Mouse (Mus musculus) left cerebral cortex, adult 18-20 months (tissue): ENCODE data around the gene Ablim1. TPM values are rescaled to one million over a fixed set of nuclear protein-coding genes. Genes with fewer than 3 reads are reported as not detected.
A peak's percentile ranks its signal among the peaks of the same experiment; 100 is the strongest.

Experiments
- DNase-seq, 2 experiments: peaks; one replicate each; pipeline ENCODE4 v3.0.0; 2021 to 2022; ENCODE audit warnings: low spot score in 2 of 2, mixed read lengths in 1 of 2
- total RNA-seq, 2 experiments: library from RNA; stranded (reverse); gene quantifications; 2 replicates each; pipeline ENCODE4 v1.2.3; 2021

Ablim1 gene
- total RNA-seq, 2 experiments from 2014 or later: 115 to 119 TPM

DNA sequence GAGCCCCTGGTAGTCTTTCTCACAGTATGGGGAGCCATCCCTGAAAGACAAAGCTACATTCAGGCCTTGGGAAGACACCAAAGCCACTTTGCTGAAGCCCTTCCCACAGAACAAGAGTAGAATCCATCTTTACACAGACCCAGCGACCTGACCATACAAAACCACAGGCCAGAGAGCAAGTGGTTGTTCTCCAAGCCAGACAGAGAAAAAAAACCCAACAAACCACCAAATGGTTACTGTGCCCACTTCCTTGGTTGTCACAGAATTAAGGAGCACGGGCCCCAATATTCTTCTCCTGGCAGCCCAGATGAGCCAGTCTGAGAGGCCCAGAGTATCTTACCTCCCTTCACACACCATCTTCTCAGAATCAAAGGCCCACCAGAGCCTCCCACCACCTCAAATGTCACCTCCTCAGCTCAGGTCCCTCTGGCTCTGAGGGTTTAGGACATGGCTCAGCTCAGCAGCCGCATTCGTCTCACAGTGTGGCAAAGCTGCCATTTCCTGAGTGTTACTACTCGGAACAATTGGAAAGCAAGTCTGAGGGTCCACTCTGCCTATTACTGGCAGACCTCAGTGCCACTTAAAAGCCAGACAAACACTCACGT lies 181.7 kb downstream of the Ablim1 start:
- DNase-seq: no peak

DNA sequence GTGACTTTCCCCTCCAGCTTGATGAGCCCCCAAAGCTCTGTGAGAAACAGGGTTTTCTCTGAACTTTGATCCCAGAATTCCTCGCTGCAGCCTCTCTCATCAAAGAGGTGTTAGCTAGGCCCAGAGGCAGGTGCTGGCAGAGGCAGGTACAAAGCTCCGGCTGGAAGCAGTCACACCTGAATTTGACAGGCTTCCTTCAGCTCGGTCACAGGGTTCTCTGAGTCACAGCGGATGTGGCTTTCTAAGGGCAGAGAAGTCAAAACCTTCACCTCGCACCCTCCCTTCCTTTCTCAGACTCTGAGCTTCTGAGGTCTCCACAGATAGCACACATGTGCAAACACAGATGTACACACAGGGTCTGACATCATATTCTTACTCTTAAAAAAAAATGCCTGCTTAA lies 182.4 kb downstream of the Ablim1 start:
- DNase-seq: no peak

DNA sequence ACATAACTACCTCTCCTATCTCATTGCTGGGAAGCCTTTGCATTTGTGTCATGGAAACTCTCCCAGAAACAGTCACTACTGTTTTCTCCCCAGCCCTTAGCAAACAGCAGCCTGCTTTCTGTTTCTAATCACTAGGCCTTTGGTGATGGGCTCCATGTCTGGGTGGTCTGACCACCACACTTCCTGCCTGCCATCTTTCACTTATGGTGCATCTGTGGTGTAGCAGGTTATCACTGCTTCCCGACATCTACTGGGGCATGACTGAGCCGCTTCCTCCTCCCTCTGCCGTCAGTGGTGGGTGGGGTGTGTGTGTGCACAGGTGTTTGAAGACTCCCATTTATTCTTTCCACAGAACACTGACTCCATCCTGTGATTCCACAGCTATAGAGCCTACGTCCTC lies 183.4 kb downstream of the Ablim1 start:
- DNase-seq: no peak

DNA sequence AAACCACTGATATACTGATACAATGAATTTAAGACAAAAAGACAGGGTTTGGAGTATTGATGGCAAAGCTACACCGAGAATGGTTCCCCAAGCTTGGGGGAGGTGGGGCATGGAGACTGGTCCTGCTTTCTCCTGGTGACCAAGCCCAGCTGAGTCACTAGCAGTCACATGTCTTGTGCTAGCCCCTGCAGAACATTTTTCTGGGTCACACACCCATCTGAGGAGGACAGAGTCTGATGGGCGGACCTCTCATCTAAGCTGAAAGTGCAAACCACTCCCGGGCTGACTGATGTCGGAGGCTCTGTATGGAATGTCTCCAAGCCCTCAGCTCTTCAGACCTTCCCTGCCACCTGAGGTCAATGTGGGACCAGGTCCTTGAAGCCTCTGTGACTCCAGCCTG lies 184.1 kb downstream of the Ablim1 start:
- DNase-seq: peak; percentile 24 to 36

DNA sequence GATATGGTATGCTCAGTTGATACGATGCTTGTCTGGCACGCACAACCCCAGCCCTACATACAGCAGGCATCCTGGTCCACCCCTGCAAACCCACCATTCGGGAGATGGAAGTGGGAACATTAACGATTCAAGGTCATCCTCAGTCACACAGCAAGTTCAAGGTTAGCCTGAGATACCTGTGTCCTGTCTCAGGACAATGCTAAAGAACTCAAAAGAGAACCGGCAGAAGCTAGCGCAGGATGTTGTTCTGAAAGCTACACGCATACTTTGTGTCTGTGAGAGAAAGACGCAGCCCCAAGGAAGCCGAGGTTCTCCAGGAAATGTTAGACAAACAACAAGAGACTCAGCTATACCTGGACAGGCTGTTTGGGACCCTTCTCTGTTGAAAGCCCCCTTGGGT lies 185.0 kb downstream of the Ablim1 start:
- no peak for DNase-seq

DNA sequence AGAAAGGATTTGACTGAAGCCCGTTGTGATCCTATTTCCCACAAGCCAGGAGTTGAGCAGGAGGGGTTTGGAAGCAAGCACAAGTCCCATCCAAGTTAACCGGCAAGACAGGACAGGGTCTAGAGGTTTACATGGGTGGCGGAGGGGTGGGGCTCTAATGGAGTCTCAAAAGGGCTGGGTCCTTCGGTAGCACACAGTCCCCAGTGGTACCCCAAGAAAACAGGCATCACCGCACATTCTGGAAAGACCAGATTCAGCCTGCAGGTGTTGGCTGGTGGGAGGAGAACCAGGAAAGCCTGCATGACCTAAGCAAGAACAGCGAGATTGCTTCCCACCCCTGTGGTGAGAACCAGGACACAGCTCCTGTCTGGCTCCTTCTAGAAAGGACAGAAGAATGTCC lies 186.7 kb downstream of the Ablim1 start:
- DNase-seq: no peak

DNA sequence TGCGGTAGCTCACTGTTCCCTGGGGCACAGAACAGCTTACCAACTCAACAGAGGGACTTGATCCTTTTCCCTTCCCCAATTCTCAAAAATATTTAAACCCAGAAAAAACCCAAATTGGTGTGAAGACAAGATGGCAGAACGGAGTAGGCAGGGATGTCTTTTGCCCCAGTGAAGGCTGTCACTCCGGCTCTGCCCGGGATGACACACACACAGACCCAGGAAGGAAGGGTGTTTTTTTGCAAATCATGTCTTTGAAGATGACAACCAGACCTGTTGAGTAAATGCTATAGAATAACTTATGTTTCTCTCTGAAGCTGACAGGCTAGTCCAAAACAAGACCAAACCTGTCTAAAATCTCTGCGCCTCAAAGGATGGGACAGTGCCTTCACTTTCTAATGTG lies 187.2 kb downstream of the Ablim1 start:
- DNase-seq: no peak

DNA sequence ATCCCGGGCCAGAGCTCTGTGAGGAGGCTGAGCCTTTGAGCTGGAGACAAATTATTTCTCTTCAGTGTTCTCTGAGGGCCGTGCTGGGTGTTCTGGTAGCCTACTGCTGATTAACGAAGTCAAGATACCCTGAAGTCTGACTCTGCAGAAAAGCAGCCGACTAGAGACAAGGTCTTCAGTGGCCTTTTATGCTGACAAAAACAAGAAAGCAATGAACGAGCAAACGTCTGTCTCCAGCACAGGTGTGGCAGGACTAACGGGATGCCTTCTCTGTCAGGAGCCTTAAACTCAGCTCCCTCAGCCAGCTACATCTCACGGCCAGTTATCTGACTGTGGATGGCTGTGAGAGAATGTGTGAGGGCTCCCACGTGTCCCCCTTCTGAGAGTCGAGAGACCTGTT lies 187.8 kb downstream of the Ablim1 start:
- no peak for DNase-seq

DNA sequence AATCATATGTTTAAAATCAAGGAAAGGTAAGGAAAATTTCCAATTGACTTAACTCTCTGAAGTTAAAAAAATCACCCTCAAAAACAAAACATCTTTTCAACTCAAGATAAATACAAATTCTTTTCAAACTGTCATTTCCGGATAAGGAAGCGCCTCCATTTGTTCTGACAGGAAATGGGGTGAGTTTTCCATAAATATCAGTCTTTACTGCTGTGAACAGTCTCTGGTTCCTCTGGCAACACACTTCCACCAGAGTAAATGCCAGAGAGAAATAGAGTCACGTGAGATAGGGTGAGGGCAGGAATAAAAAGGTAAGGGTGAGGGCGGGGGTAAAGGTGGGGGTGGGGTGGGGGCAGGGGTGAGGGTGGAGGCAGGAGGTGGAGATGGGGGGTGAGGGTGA lies 189.8 kb downstream of the Ablim1 start:
- DNase-seq: no peak

DNA sequence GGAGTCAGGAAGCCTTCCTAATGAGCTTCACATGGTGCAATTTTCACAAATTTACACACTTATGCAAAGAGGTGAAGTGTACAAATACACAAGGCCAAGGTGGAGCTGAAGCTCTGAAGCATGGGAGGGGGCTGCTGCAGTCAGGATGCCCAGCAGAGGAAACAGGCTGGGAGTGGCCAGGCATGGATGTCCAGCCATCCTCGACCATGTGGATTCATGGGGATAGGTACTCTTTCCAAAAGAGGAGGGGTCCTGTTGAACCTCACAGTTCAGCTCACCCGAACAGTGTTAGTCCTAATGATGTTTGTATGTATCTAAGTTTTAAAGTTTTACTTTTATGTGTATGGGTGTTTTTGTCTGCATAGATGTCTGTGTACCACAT lies 190.6 kb downstream of the Ablim1 start:
- no peak for DNase-seq

DNA sequence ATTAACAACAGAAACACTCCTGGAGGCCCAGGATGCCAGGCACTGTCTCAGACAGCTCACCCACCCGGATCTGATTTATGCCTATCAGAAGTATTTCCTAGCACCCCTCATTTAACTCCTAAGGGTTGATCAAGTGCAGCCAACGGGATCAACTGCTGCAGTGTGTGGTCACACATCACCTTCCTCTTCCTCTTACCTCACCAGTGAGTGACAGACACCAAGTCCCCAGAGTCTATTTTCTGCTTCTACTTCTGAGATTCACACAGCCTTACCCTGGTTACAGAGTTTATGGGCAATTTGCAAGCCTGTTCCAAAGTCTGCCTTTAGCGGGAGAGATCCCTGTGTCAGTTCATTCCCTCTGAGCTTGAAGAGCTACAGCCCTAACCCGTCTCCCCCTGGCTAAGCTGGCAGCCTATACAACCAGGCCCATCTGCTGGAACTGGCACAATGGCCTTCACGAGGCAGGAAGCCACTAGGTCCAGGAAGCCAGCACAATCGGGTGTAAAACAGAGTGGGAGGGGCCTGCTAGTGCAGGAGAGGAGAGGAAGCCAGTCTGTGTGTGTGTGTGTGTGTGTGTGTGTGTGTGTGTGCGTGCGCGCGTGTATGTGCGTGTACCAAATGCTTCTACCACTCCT lies 191.1 kb downstream of the Ablim1 start:
- DNase-seq: no peak

DNA sequence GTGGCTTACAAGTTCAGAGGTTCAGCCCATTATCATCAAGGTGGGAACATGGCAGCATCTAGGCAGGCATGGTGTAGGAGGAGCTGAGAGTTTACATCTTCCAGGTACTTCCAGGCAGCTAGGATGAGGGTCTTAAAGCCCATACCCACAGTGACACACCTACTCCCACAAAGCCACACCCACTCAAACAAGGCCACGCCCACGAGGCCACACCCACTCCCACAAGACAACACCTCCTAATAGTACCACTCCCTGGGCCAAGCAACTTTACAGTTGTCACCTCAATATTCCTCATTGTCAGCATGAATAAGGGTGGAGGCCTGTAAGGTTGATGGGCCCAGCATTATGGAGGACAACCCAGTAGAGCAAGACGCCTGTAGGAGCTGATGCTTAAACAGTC lies 192.5 kb downstream of the Ablim1 start:
- DNase-seq: no peak

DNA sequence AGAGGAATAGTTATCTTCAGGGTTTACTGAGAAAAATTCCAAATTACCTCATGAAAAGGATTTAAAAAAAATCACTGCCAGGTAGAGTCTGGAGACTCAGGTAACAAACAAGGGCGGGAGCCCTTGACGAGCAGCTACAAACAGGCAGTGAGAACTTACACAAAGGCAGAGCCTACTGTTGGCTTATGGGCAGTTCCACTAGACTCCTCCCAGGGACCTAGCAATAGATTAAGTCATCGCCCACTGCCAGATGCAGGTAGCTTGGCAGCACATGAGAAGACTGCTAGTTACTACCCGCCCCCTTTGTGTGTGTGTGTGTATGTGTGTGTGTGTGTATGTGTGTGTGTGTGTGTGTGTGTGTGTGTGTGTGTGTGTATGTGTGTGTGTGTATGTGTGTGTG lies 193.7 kb downstream of the Ablim1 start:
- no peak for DNase-seq

DNA sequence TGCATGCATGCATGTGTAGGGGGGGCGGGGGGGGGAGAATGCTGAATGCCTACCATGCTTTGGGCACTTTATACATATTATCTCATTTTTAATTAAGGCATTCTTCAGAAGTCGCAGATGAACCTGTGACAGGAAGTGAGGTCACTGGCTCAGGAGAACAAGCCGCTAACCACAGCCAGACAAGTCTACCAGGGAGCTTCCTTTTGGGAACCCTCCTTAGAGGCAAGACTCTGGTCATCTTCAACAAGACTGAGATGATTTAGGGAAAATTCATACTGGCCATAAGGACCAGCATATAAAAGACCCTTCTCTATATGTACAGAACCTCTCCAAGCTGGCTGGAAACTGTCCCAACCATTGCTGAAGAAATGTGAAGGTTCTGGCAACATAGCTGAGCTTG lies 195.1 kb downstream of the Ablim1 start:
- no peak for DNase-seq

DNA sequence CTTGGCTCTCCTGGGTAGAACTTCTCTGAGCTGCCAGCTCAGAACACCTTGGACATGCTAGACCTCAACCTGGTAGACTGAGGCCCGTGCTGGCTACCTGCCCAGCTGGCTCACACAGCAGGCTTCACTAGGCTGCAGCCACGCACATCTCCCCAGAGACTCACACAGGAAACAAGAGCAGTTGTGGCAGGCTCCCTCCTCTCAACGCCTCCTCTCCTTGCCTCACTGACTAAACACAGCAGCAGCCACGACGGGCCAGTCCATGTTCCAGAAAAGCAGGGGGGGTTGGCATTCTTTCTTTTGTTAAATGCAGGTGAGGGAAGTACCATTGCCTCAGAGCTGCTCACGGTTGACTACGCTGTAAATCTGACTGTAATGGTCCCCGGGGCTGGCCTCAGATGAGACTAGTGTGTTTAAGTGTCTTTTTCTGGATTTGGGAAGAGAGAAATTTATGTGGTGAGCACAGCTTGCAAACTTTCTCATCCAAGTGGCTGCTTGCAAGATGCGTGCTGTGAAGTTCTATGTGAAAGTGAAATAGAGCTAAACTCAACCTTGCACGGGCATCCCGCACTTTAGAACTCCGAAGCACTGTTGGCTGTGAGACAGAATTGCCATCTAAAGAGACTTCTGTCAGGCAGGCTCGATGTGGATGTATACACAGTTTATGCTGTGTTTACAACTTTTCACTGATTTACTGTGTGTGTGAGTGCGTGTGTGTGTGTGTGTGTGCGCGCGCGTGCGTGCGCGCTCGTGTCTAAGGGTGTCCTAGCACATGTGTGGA lies 195.7 kb downstream of the Ablim1 start:
- peak; percentile 72 to 83 for DNase-seq

DNA sequence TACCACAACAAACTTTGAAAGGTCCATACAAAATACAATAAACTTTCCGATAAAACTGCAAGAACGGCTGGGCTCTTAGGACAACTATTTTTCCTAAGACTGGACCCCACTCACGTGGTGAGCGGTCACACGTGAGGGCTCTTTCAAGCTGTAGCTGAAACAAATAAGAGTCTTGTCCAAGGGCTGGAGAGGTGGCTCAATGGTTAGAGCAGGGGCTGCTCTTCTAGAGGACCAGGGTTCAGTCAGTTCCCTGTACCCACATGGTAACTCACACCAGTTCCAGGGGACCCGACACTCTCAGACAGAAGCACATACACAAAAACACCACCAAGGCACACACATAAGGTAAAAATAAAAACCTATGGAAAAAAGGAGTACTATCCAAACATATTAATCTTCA lies 197.0 kb downstream of the Ablim1 start:
- DNase-seq: no peak

DNA sequence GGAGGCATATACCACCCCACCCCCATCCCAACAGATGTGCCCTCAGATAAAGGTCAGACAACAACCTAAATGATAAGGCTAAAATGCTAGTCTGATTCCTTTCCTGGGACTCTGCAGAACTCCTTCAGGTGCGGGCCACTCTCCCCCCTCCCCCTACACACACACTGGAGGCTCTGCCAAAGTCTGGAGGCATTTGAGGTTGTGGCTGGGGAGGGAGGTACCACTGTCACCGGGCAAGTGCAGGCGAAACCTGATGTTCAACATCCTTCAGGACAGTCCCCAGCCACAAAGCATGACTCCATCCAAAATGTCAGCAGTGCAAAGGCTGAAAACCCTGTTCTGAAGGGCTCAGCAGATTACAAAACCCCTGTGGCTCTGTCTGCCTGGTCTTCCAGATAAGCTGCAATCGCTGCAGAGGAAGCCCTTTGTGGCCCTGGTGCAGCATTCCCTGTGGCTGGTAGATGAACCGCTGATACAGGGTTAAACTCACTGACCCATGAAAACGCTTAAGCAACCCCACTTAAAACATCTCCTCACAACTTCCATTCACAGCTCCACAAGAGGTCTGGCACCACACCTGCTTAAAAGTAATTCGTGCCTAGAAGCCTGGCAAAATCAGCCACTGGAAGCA lies 197.7 kb downstream of the Ablim1 start:
- DNase-seq: no peak

DNA sequence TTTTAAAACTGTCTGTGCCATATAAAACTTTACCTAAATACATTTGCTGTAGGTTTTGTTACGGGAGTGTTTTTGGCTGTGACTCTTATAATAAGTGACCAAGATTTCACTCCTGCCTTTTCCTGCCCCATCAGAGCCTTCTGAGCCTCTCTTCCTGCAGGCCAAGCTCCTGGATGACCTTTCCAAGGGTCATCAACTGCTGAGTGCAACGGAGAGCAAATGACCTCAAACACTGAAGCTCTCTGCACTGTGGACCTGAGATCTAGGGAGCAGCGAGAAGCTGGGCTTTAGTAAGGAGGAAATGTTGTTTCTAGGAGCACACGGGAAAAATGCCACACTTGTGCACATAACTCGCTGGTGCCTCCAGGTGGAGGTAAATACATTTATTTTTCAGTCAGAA lies 199.0 kb downstream of the Ablim1 start:
- no peak for DNase-seq

DNA sequence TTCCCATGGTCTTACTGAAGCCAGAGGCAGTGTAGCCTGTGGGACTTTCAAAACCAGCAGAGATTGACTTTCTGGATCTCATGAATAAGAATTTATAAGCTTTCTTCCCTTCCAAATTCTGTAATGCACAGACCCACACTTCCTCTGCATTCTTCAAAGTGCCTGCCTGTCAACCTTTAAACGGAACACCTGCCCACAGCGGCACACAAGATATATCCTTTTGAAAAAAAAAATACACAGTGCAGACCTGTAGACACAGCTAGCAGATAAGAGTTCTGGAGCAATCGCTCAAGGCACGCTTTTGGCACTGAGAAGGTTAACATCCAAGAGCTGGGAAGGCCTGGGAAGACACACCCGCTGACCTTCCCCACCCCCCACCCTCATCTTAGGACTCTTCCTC lies 199.8 kb downstream of the Ablim1 start:
- DNase-seq: no peak

DNA sequence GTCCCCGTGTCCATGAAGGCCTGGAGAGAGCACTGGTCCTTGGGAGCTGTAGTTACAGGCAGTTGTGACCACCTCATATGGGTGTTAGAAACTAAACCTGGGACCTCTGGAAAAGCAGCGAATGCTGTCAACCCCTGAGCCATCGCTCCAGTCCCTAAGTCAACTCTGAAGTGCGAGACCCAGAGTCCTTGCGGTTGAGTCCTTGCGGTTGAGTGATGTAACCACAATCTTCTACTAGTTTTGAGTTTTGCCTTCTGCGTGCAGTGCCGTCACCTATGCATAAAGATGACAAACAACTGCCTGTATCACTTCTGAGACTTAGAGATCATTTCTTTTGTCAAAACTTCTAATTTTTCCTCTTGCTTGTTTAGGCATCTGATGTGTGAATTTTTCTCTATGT lies 200.7 kb downstream of the Ablim1 start:
- no peak for DNase-seq

DNA sequence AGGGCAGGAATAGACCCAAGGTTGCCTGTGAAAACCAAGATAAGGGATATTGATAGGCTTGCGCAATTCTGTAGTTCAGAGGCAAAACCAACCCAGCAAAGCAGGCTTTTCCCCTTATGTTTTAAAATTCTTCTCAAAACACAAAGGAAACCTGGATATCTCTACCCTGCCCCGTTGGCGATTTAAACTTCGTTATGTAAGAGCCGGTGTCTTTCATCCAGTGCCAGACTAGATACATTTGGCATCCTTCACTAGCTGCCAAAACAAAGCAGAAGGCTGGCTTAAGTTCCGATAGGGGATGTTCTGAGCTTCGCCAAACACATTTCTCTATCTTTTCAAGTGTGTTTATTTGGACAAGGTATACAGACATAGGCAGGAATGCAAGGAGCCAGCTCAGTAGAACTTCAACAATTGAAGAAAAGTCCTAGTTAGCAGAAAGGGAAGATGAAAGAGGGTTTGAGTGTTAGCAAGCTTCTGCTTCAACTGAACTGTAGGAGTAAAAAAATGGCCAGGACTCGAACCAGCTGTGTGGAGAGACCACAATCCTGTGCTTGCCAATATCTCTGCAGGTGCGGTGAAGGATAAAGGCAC lies 201.8 kb downstream of the Ablim1 start:
- DNase-seq: no peak
